In the genomic region with DNA sequence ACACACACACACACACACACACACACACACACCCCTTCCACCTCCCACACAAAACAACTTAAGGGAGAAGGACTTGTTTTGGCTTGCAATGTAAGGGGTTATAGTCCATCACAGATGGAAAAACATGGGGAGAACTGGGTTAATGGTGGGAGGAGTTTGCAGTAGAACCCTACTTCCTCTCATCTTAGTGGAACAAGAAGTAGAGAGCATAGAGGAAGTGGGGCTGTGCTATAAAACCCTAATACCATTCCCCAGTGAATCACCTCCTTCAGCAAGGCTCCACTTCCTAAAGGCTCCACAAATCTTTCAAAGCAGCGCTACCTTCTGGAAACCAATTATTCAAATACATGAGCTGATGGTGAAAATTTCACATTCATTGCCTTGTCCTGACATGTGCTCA, we compare ENCODE assay signal across 20 mouse cellular contexts. TPM values are rescaled to one million over a fixed set of nuclear protein-coding genes. Genes with fewer than 3 reads are reported as not detected.
"Had no signal": no experiment of that assay in that cellular context is flagged by ENCODE, and none has a peak within 500 bp of the region (broad histone marks: within the 10 kb centered on the region; RNA-seq: fewer than 3 reads in every experiment).

No protein-coding gene starts in this region.

- H3K27me3 ChIP-seq: lung, embryonic 15.5 days; midbrain, embryonic 12.5 days; neural tube, embryonic 13.5 days had no signal

- H3K4me3 ChIP-seq: limb, embryonic 10.5 days; liver, embryonic 12.5 days; lung, embryonic 15.5 days; midbrain, embryonic 12.5 days; neural tube, embryonic 13.5 days had no signal

- H3K4me1 ChIP-seq: limb, embryonic 10.5 days; liver, embryonic 12.5 days; lung, embryonic 15.5 days; midbrain, embryonic 12.5 days; neural tube, embryonic 13.5 days had no signal

- H3K36me3 ChIP-seq: limb, embryonic 10.5 days; liver, embryonic 12.5 days; lung, embryonic 15.5 days; midbrain, embryonic 12.5 days; neural tube, embryonic 13.5 days had no signal

- H3K27ac ChIP-seq: limb, embryonic 10.5 days; liver, embryonic 12.5 days; lung, embryonic 15.5 days; midbrain, embryonic 12.5 days; neural tube, embryonic 13.5 days had no signal

- DNase-seq: kidney, postnatal 10 days; kidney, postnatal 4 days; lung, postnatal 36 days; right cerebral cortex, postnatal 14 days; thymus, postnatal 36 days had no signal

- H3K9ac ChIP-seq: liver, embryonic 12.5 days; lung, embryonic 15.5 days; midbrain, embryonic 12.5 days; neural tube, embryonic 13.5 days had no signal

- H3K4me2 ChIP-seq: liver, embryonic 12.5 days; lung, embryonic 15.5 days; midbrain, embryonic 12.5 days; neural tube, embryonic 13.5 days had no signal

- ATAC-seq: liver, embryonic 12.5 days; midbrain, embryonic 16.5 days had no signal

- H3K9me3 ChIP-seq: limb, embryonic 10.5 days; liver, embryonic 12.5 days; lung, embryonic 15.5 days; midbrain, embryonic 12.5 days; neural tube, embryonic 13.5 days had no signal

RNA-seq across cellular contexts. Expression of gene Ppp1r1a, which starts 11.7 kb away (rescaled TPM):
- total RNA-seq: megakaryocyte-erythroid progenitor cell, adult 5-6 weeks had no signal

RNA-seq across cellular contexts. Expression of gene Glycam1, which starts 15.4 kb away (rescaled TPM):
- total RNA-seq: left cerebral cortex, adult 18-20 months; left cerebral cortex, postnatal 10 days; megakaryocyte-erythroid progenitor cell, adult 5-6 weeks had no signal
- polyA plus RNA-seq: kidney, embryonic 14.5 days; limb, embryonic 10.5 days; limb, embryonic 14.5 days; liver, embryonic 12.5 days; liver, embryonic 16.5 days; lung, embryonic 15.5 days; midbrain, embryonic 12.5 days; midbrain, embryonic 16.5 days; neural tube, embryonic 13.5 days; spleen, adult 2 months; stomach, embryonic 16.5 days; thymus, postnatal 0 days had no signal
